Mouse (Mus musculus): Measurements from ENCODE around the gene Sox5. TPM values are rescaled to one million over a fixed set of nuclear protein-coding genes. Genes with fewer than 3 reads are reported as not detected.

Sox5 gene
- polyA plus RNA-seq, 1 experiment from 2014 or later, result 25.8 TPM

- WGBS, result 90% methylated on average over 8 of the region's 8 CpGs
- no peaks in the 10 kb centered on the region for H3K4me1 ChIP-seq (ENCODE audit: control insufficient read depth, insufficient read depth, low read length)
- H3K9ac ChIP-seq (ENCODE audit: low read length), result no peak overlapping the region
- no peak overlapping the region for H3K27ac ChIP-seq (ENCODE audit: low read length)
- no peaks in the 10 kb centered on the region for H3K9me3 ChIP-seq (replicated peaks; ENCODE audit: control insufficient read depth, low read length)
- ATAC-seq (ENCODE audit: insufficient read depth, low FRiP score), result no peak
- no peaks in the 10 kb centered on the region for H3K36me3 ChIP-seq (ENCODE audit: control insufficient read depth, insufficient read depth, low read length)
- H3K4me3 ChIP-seq (replicated peaks; ENCODE audit: low read length), result no peak overlapping the region
- no peaks in the 10 kb centered on the region for H3K27me3 ChIP-seq (ENCODE audit: control insufficient read depth, insufficient read depth, low read length)
- H3K4me2 ChIP-seq (ENCODE audit: low read depth, low read length), result no peak overlapping the region
These were observed 801.6 kb downstream of the Sox5 start for GRCm38 (mm10) chr6:143980131-143980530.

GRCm38 (mm10) chr6:143967724-143968400 is 813.9 kb downstream of the Sox5 start:
- H3K9ac ChIP-seq (ENCODE audit: low read length), result no peak overlapping the region
- H3K27me3 ChIP-seq (ENCODE audit: control insufficient read depth, insufficient read depth, low read length), result no peaks in the 10 kb centered on the region
- no peak overlapping the region for H3K4me3 ChIP-seq (replicated peaks; ENCODE audit: low read length)
- H3K9me3 ChIP-seq (replicated peaks; ENCODE audit: control insufficient read depth, low read length), result no peaks in the 10 kb centered on the region
- 71% methylated on average over 9 of the region's 9 CpGs for WGBS
- no peaks in the 10 kb centered on the region for H3K36me3 ChIP-seq (ENCODE audit: control insufficient read depth, insufficient read depth, low read length)
- no peak overlapping the region for H3K4me2 ChIP-seq (ENCODE audit: low read depth, low read length)
- H3K27ac ChIP-seq (ENCODE audit: low read length), result no peak overlapping the region
- H3K4me1 ChIP-seq (ENCODE audit: control insufficient read depth, insufficient read depth, low read length), result no peaks in the 10 kb centered on the region
- no peak for ATAC-seq (ENCODE audit: insufficient read depth, low FRiP score)

- no peak overlapping the region for H3K4me3 ChIP-seq (replicated peaks; ENCODE audit: low read length)
- ATAC-seq (ENCODE audit: insufficient read depth, low FRiP score), result no peak
- H3K27ac ChIP-seq (ENCODE audit: low read length), result no peak overlapping the region
- no peak overlapping the region for H3K9ac ChIP-seq (ENCODE audit: low read length)
- no peaks in the 10 kb centered on the region for H3K27me3 ChIP-seq (ENCODE audit: control insufficient read depth, insufficient read depth, low read length)
- no peaks in the 10 kb centered on the region for H3K4me1 ChIP-seq (ENCODE audit: control insufficient read depth, insufficient read depth, low read length)
- H3K36me3 ChIP-seq (ENCODE audit: control insufficient read depth, insufficient read depth, low read length), result no peaks in the 10 kb centered on the region
- H3K4me2 ChIP-seq (ENCODE audit: low read depth, low read length), result no peak overlapping the region
- no peaks in the 10 kb centered on the region for H3K9me3 ChIP-seq (replicated peaks; ENCODE audit: control insufficient read depth, low read length)
- 94% methylated on average over 11 of the region's 11 CpGs for WGBS
These were observed 821.3 kb downstream of the Sox5 start for GRCm38 (mm10) chr6:143960487-143960886.

DNA sequence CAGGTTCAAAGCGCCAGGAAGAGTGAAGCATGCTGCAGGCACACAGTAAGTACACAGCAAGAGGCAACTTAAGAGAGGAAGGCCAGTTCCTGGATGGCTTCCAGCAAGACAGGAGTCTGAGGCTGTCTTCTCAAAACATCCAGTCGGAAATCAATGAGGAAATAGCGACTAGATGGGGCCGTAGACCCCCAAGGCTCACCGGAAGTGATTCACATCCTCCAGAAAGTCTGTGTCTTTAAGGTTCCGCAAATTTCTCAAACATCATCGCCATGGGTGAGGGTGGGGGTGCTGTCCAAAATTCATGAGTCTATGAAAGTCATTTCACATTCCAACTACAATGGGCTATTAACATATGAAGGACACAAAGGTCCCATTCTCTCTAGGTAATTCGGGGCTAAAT is 821.7 kb downstream of the Sox5 start:
- no peaks in the 10 kb centered on the region for H3K27me3 ChIP-seq (ENCODE audit: control insufficient read depth, insufficient read depth, low read length)

DNA sequence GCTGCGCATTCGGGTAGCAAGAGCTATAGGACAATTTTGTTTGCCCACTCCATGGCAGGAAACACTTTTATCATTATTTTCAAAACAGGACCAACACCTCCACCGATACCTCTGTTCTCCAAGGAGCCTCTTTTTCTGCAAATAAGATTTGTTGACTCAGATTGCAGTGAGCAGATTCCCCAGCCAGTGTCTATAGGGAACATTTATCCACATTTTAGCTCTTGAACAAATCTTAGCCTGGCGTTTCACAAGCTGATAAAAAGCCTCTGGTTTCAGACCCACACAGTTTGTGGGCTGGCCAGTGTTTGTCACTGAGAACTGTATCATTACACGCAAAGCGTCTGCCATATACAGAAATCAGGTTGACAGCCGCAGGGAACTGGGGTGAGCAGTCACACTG is 823.4 kb downstream of the Sox5 start:
- H3K4me1 ChIP-seq (ENCODE audit: control insufficient read depth, insufficient read depth, low read length), result no peaks in the 10 kb centered on the region
- no peaks in the 10 kb centered on the region for H3K36me3 ChIP-seq (ENCODE audit: control insufficient read depth, insufficient read depth, low read length)
- WGBS, result 78% methylated on average over 7 of the region's 7 CpGs
- no peak for ATAC-seq (ENCODE audit: insufficient read depth, low FRiP score)
- H3K27ac ChIP-seq (ENCODE audit: low read length), result no peak overlapping the region
- no peak overlapping the region for H3K9ac ChIP-seq (ENCODE audit: low read length)
- H3K9me3 ChIP-seq (replicated peaks; ENCODE audit: control insufficient read depth, low read length), result no peaks in the 10 kb centered on the region
- no peaks in the 10 kb centered on the region for H3K27me3 ChIP-seq (ENCODE audit: control insufficient read depth, insufficient read depth, low read length)
- no peak overlapping the region for H3K4me3 ChIP-seq (replicated peaks; ENCODE audit: low read length)
- no peak overlapping the region for H3K4me2 ChIP-seq (ENCODE audit: low read depth, low read length)

More for the DNA sequence above, 821.7 kb downstream of the Sox5 start:
- no peak for ATAC-seq (ENCODE audit: insufficient read depth, low FRiP score)
- H3K9me3 ChIP-seq (replicated peaks; ENCODE audit: control insufficient read depth, low read length), result no peaks in the 10 kb centered on the region
- H3K36me3 ChIP-seq (ENCODE audit: control insufficient read depth, insufficient read depth, low read length), result no peaks in the 10 kb centered on the region
- H3K9ac ChIP-seq (ENCODE audit: low read length), result no peak overlapping the region
- no peaks in the 10 kb centered on the region for H3K4me1 ChIP-seq (ENCODE audit: control insufficient read depth, insufficient read depth, low read length)
- no peak overlapping the region for H3K27ac ChIP-seq (ENCODE audit: low read length)
- H3K4me2 ChIP-seq (ENCODE audit: low read depth, low read length), result no peak overlapping the region
- H3K4me3 ChIP-seq (replicated peaks; ENCODE audit: low read length), result no peak overlapping the region
- WGBS, result 88% methylated on average over 8 of the region's 8 CpGs

DNA sequence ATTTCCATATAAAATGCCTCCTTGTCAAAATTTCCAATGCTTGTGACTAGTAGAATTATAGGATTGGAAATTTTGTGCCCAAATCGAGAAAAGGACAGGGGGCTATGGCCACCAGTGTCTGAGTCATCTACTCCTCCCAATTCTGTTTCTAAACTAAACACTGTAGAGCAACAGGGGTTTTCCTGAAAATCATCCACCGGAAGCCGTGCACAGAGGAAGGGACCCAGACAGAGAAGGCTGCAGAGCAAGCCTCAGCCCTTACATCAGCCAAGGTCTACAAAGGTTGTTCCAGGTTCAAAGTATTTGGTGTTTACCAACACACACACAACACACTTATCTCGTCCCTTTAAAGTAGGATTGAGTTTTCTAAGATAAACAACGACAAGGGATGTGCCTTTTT is 824.7 kb downstream of the Sox5 start:
- H3K4me3 ChIP-seq (replicated peaks; ENCODE audit: low read length), result no peak overlapping the region
- H3K27ac ChIP-seq (ENCODE audit: low read length), result no peak overlapping the region
- H3K9ac ChIP-seq (ENCODE audit: low read length), result no peak overlapping the region
- H3K27me3 ChIP-seq (ENCODE audit: control insufficient read depth, insufficient read depth, low read length), result no peaks in the 10 kb centered on the region
- no peak overlapping the region for H3K4me2 ChIP-seq (ENCODE audit: low read depth, low read length)
- no peaks in the 10 kb centered on the region for H3K36me3 ChIP-seq (ENCODE audit: control insufficient read depth, insufficient read depth, low read length)
- H3K4me1 ChIP-seq (ENCODE audit: control insufficient read depth, insufficient read depth, low read length), result no peaks in the 10 kb centered on the region
- WGBS, result 80% methylated on average over 5 of the region's 5 CpGs
- H3K9me3 ChIP-seq (replicated peaks; ENCODE audit: control insufficient read depth, low read length), result no peaks in the 10 kb centered on the region
- no peak for ATAC-seq (ENCODE audit: insufficient read depth, low FRiP score)

DNA sequence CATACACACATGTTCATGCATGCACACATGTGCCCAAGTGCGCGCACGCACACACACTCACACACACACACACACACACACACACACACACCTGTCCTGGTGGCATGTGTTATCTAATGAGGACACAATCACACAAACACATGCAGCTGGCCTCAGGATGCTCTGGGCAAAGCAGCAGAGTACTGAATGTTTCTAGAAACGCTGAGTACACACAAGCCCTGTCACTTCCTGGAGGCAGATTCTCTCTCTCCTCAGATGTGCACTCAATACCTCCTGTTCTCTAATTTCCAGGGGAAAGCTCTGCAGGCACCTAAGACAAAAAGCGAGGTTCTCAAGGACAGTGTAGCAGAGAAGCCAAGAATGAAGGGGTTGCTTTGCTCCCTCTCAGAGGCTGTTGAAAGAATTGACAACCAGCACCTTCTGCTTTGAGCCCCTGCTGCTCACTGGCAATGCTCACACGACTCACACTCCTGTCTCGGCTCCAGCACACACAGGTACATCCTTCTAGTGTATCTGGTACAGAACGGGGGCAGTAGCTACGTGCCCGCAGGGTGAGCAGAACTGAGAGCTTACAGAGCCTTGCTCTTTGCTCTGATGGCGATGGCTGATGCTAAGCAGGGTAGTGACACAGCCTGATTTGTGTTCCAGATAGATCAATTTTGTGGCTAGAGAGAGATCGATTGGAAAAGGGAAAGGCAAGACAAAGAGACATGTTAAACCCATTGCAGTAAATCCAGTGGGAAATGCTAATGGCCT is 833.0 kb downstream of the Sox5 start:
- no peaks in the 10 kb centered on the region for H3K36me3 ChIP-seq (ENCODE audit: control insufficient read depth, insufficient read depth, low read length)
- no peaks in the 10 kb centered on the region for H3K4me1 ChIP-seq (ENCODE audit: control insufficient read depth, insufficient read depth, low read length)
- H3K27ac ChIP-seq (ENCODE audit: low read length), result no peak overlapping the region
- no peak overlapping the region; the same call in 1 of the 2 replicates for H3K9ac ChIP-seq (ENCODE audit: low read length)
- 72% methylated on average over 12 of the region's 12 CpGs for WGBS
- H3K9me3 ChIP-seq (replicated peaks; ENCODE audit: control insufficient read depth, low read length), result no peaks in the 10 kb centered on the region
- no peak overlapping the region for H3K4me3 ChIP-seq (replicated peaks; ENCODE audit: low read length)
- H3K4me2 ChIP-seq (ENCODE audit: low read depth, low read length), result no peak overlapping the region
- ATAC-seq (ENCODE audit: insufficient read depth, low FRiP score), result no peak
- H3K27me3 ChIP-seq (ENCODE audit: control insufficient read depth, insufficient read depth, low read length), result no peaks in the 10 kb centered on the region

DNA sequence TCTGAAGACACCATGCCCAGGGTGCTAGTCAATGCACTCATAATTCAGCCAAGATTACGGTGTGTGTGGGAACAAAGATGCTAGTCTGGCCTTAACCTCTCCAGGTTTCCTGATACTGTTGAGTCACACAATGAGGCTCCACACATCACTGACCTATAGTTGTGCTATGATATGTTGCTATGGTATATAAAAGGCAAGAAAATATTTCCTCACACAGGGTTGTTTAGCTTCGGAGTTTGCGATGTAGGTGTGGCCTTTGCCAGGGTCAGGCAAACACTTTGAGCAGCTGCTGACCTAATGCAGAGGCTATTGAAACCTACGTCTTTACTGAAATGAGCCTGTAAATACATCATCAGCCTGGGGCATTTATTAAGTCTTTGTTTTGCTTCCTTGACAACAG is 833.7 kb downstream of the Sox5 start:
- Histone ChIP-seq H3K4me1 (ENCODE audit: control insufficient read depth, insufficient read depth, low read length) (no peaks in the 10 kb centered on the region), H3K4me3 (replicated peaks; ENCODE audit: low read length) (no peak overlapping the region), H3K9me3 (replicated peaks; ENCODE audit: control insufficient read depth, low read length) (no peaks in the 10 kb centered on the region), H3K9ac (ENCODE audit: low read length) (no peak overlapping the region), H3K36me3 (ENCODE audit: control insufficient read depth, insufficient read depth, low read length) (no peaks in the 10 kb centered on the region), H3K27ac (ENCODE audit: low read length) (no peak overlapping the region), H3K27me3 (ENCODE audit: control insufficient read depth, insufficient read depth, low read length) (no peaks in the 10 kb centered on the region), H3K4me2 (ENCODE audit: low read depth, low read length) (no peak overlapping the region)
- WGBS, result 61% methylated on average over 4 of the region's 4 CpGs
- ATAC-seq (ENCODE audit: insufficient read depth, low FRiP score), result peak; percentile 29; the same call in 1 of the 2 replicates

DNA sequence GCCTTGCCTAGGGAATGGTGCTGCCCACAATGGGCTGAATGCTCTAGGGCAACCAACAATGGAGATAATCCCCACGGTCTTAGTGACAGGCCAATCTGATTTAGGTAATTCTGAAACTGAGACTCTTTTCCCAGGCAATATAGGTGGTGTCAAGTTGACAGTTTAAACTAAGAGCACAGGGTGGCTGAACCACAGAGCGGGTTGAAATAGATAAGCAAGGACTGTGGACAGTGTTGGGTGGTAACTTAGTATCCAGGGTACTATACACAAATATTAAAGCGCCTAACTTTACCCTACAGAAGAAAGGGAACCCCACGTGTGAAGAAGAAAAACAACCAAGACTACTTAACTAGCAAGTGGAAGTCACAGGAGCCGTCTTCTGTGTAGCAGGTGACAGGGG is 838.7 kb downstream of the Sox5 start:
- Histone ChIP-seq H3K9me3 (replicated peaks; ENCODE audit: control insufficient read depth, low read length) (no peaks in the 10 kb centered on the region), H3K4me1 (ENCODE audit: control insufficient read depth, insufficient read depth, low read length) (no peaks in the 10 kb centered on the region), H3K4me2 (ENCODE audit: low read depth, low read length) (no peak overlapping the region), H3K36me3 (ENCODE audit: control insufficient read depth, insufficient read depth, low read length) (no peaks in the 10 kb centered on the region), H3K4me3 (replicated peaks; ENCODE audit: low read length) (no peak overlapping the region), H3K27me3 (ENCODE audit: control insufficient read depth, insufficient read depth, low read length) (no peaks in the 10 kb centered on the region), H3K9ac (ENCODE audit: low read length) (no peak overlapping the region), H3K27ac (ENCODE audit: low read length) (no peak overlapping the region)
- WGBS, result 81% methylated on average over 5 of the region's 5 CpGs
- ATAC-seq (ENCODE audit: insufficient read depth, low FRiP score), result no peak

Data from stomach, embryonic 16.5 days (tissue).